Mouse (Mus musculus) kidney, embryonic 14.5 days (tissue): Measurements from ENCODE around the gene Sox9. TPM values are rescaled to one million over a fixed set of nuclear protein-coding genes. Genes with fewer than 3 reads are reported as not detected.

Experiments
- ATAC-seq: fragments of 200-750 bp; cut with Nextera tagmentation; 2 replicates; pipeline ENCODE4 v1.8.0; 2017; ENCODE audit warnings: moderate number of reproducible peaks, mild to moderate bottlenecking, moderate TSS enrichment, moderate library complexity; ENCODE audit not compliant: low FRiP score, low TSS enrichment
- H3K27ac ChIP-seq: fragments of 300-500 bp; sonication (generic); 2 replicates; pipeline ENCODE4 v1.5.1; 2014; ENCODE audit warnings: low read depth, mild to moderate bottlenecking, low read length, moderate library complexity, mixed read lengths
- H3K27me3 ChIP-seq: fragments of 300-500 bp; sonication (generic); 2 replicates; pipeline ENCODE4 v1.6.1; 2014; ENCODE audit warnings: mild to moderate bottlenecking, low read length; ENCODE audit not compliant: control insufficient read depth, insufficient read depth
- H3K36me3 ChIP-seq: fragments of 300-500 bp; sonication (generic); 2 replicates; pipeline ENCODE4 v1.6.1; 2014; ENCODE audit warnings: low read length, mixed read lengths; ENCODE audit not compliant: control insufficient read depth, insufficient read depth
- H3K4me1 ChIP-seq: fragments of 300-500 bp; sonication (generic); 2 replicates; pipeline ENCODE4 v1.6.1; 2014; ENCODE audit warnings: low read length, mixed read lengths; ENCODE audit not compliant: control insufficient read depth, insufficient read depth
- H3K4me2 ChIP-seq: fragments of 300-500 bp; sonication (generic); replicated peaks from 2 replicates; pipeline ENCODE4 v1.6.1; 2014; ENCODE audit warnings: low read depth, mild to moderate bottlenecking, low read length
- H3K4me3 ChIP-seq: fragments of 300-500 bp; sonication (generic); 2 replicates; pipeline ENCODE4 v1.5.1; 2014; ENCODE audit warnings: mild to moderate bottlenecking, low read length
- H3K9ac ChIP-seq: fragments of 300-500 bp; sonication (generic); 2 replicates; pipeline ENCODE4 v1.6.1; 2014; ENCODE audit warnings: low read depth, mild to moderate bottlenecking, low read length, moderate library complexity
- H3K9me3 ChIP-seq: fragments of 300-500 bp; sonication (generic); 2 replicates; pipeline ENCODE4 v1.6.1; 2016; ENCODE audit warnings: low read length; ENCODE audit not compliant: control insufficient read depth
- WGBS: fragments of 180-500 bp; shearing (Covaris S2); extraction: QIAGEN DNeasy Blood & Tissue Kit; methylation state at CpG from one replicate; pipeline ENCODE4 v1.1.7; 2014; 5-methylcytosine and 5-hydroxymethylcytosine counted together
- polyA plus RNA-seq: library from polyadenylated mRNA; unstranded; fragments of >200 nt; fragmentation: Nextera tagmentation; extraction: Ambion mirVana; gene quantifications from 2 replicates; pipeline ENCODE4 v1.2.1, GENCODE M21; 2014

Gene Sox9
- polyA plus RNA-seq, 1 experiment from 2014 or later: 42.4 TPM

DNA sequence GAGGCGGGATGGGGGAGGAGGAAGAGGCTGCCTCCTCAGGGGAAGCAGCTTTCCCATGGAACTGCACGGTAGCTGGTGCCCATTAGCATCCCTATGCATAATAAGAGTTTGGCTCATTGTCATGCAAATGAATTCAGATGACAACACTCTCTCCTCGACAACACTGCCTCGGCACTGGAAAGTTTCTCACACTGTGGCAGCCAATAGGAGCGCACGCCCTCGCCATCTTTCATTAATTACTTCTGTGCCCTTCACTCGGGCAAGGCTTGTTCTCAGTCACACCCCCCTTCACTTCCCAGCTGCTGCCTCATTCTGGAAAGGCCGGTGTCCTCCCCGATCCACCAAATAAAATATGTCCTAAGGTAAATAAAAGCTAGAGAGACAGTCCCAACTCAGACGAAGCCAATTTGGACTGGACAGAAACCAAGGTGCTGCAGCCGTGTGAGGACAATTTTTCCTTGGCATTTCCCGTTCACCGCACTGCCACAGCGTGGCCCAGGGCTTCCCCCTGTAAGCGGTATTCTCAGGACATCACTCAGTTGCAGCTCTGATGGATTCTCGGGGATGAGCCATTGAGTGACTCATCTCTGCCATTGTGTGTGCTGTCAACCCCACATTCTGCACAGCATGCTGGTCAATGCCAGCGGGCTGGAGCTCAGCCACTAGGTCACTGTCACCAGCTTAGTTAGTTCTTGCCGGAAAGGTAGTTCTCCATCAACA lies 29.3 kb downstream of the Sox9 start:
- Histone ChIP-seq H3K27me3 (peaks cover 3% of the 10 kb centered on the region; the same call in 1 of the 2 replicates), H3K36me3 (no peaks in the 10 kb centered on the region), H3K9me3 (no peaks in the 10 kb centered on the region), H3K4me1 (peaks cover 21% of the 10 kb centered on the region), H3K9ac (no peak overlapping the region), H3K27ac (no peak overlapping the region), H3K4me3 (peak overlapping the region; percentile 29), H3K4me2 (peak overlapping the region; percentile 43)
- WGBS: 4% methylated on average over 19 of the region's 19 CpGs
- peak; percentile 76 for ATAC-seq

DNA sequence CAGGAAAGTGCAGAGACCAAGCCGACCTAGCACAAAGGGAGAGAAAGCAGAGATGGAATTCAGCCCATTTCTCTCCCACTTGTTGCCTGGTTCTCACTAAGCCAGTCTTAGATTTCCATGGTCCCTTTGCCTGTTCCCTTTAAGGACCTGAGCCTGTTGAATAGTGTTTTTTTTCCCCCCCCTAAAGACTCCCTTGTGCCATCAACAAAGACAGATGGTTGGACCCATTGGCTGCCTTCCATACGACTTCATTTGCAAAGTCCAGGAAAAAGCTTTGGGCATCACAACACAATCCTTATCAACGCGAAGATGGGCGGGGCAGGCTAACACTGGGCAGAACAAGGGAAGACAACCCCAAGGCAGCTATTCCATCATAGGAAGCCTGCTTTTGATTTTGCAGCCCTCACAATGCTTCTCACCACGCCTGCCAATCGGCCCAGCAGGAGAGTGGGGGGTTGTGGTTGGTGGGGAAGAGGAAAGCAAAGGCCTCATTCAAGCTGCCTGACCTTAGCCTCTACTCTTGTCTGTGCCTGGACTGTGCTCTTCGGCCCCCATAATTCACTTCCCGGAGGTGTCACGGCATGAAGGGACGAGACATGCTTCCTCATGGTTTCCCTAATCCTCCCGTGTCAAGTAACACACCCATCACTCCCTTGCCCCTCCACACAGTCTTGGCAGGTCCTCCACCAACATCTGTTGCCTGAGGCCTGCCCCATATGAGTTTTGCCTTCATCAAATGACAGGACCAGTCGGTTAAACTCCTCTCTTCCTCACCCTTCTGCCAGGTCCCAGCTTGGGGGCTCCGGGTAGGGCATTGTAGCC lies 36.0 kb downstream of the Sox9 start:
- Histone ChIP-seq H3K4me3 (no peak overlapping the region), H3K36me3 (no peaks in the 10 kb centered on the region), H3K4me1 (peaks cover 9% of the 10 kb centered on the region), H3K27ac (no peak overlapping the region), H3K4me2 (no peak overlapping the region), H3K9me3 (no peaks in the 10 kb centered on the region), H3K9ac (no peak overlapping the region), H3K27me3 (no peaks in the 10 kb centered on the region)
- ATAC-seq: peak; percentile 57; the same call in 1 of the 2 replicates
- WGBS: 42% methylated on average over 14 of the region's 14 CpGs

DNA sequence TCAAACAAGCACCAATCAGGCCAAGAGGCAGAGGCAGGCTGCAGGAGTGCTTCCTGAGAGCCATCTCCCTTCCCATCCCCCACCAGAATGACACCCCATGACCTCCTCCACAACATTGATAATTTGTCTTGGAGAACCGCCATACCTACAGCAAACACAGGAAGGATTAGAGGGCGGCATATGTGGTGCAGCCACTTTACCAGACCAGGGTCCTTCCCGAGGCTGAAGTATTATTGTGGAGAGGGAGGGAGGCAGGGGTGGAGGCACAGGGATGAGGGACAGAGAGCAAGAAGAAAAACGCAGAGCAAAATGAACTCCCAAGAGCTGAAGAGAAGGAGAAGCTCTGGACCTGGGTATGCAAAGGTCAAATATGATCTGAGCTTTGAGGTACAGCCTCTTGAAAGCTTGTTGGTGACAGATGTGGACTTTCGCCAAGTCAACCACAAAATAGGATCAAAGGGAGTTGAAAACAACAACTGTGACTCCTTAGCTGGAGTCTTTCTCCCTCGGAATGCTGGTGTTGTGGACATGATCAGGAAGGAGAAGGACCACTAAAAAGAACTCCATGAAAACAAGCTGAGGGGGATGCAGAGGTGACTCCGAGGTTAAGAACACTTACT lies 36.7 kb downstream of the Sox9 start:
- WGBS: 52% methylated on average over 7 of the region's 7 CpGs
- Histone ChIP-seq H3K9ac (no peak overlapping the region), H3K36me3 (no peaks in the 10 kb centered on the region), H3K4me3 (no peak overlapping the region), H3K27ac (no peak overlapping the region), H3K27me3 (no peaks in the 10 kb centered on the region), H3K4me2 (no peak overlapping the region), H3K4me1 (peaks cover 9% of the 10 kb centered on the region), H3K9me3 (no peaks in the 10 kb centered on the region)
- ATAC-seq: no peak

DNA sequence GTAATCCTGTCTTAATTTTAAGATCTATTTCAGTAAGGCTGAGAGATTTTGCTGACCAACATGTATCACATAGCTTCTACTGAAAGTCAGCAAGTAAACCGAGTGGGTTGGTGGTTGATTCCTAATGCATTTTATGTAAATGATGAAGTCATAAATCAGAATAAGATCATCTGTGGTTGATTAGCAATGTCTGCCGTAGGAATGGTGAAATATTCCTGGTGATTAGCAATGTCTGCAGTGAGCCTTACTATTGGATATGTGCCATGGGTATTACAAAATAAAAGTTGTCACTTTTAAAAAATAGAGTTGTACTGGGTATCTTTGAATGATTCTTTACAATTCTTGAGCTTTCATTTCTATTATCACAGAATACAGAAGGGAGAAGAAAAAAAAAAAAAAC lies 39.5 kb downstream of the Sox9 start:
- no peak overlapping the region for H3K4me3 ChIP-seq
- 63% methylated on average over 2 of the region's 2 CpGs for WGBS

DNA sequence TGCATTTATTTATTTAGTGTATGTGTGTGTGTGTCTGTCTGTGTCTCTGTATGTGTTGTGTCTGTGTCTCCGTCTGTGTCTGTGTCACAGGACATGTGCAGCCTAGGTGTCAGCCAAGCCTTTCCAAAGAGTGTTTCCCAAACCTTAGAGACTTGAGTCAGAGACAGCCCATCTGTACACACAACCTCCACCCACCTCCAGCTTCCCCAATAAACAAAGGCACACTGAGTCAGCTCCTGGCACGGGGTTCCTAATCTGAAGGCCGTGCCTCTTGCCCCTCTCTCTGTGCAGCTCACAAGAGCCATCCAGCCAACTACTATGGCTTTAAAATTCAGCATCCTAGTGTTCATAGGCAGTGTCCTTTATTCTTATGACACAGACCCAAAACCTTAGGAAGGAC lies 42.1 kb downstream of the Sox9 start:
- H3K9ac ChIP-seq: no peak overlapping the region
- H3K27me3 ChIP-seq: no peaks in the 10 kb centered on the region
- H3K27ac ChIP-seq: no peak overlapping the region
- WGBS: 81% methylated on average over 3 of the region's 3 CpGs
- no peak overlapping the region for H3K4me2 ChIP-seq
- ATAC-seq: no peak
- no peak overlapping the region for H3K4me3 ChIP-seq
- no peaks in the 10 kb centered on the region for H3K36me3 ChIP-seq
- no peaks in the 10 kb centered on the region; the same call in 1 of the 2 replicates for H3K4me1 ChIP-seq
- H3K9me3 ChIP-seq: no peaks in the 10 kb centered on the region

More for the DNA sequence above, 39.5 kb downstream of the Sox9 start:
- Histone ChIP-seq H3K27ac (no peak overlapping the region), H3K9me3 (no peaks in the 10 kb centered on the region), H3K36me3 (no peaks in the 10 kb centered on the region), H3K4me2 (no peak overlapping the region), H3K4me1 (peaks cover 9% of the 10 kb centered on the region), H3K27me3 (no peaks in the 10 kb centered on the region), H3K9ac (no peak overlapping the region)
- no peak for ATAC-seq

DNA sequence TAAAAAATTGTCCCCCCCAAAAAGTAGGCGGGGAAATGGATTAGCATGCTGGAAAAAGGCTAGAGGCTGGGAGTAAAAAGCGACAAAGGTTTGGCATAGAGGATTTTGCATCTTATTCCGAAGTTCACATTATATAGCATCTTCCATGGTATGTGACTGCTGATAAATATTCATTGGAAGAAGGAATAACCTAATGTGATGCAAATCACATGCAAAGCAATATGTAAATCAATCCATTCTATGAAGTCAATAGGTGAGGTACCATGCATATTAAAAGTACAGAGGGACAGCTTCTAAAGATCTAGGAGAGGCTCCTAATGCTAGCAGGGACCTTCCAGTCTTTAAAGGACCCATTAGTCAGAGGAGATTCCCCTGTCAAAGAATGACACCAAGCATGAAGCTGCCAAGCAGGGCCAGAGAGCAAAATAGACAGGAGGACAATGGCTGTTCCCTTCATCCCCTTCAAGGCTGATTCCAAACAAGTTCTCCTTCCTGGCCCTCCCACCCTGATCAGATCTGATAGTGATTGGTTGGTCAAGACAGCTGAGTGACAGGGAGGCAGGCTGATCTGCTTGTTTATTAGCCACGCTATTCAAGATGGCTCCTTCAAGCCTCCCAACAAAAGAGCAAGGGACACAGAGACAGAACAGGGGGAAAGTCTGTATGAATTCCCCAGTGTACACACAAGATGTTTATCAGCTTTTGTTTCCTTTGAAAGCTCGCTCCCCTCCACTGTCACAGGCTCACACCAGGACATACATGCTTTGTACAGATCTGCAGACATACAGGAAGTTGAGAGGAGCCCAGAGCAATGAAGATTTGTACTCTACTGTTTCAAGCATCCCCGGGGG lies 44.4 kb downstream of the Sox9 start:
- Histone ChIP-seq H3K9me3 (no peaks in the 10 kb centered on the region), H3K4me3 (no peak overlapping the region), H3K9ac (no peak overlapping the region), H3K27me3 (no peaks in the 10 kb centered on the region), H3K4me2 (no peak overlapping the region), H3K36me3 (no peaks in the 10 kb centered on the region), H3K4me1 (no peaks in the 10 kb centered on the region; the same call in 1 of the 2 replicates), H3K27ac (no peak overlapping the region)
- no peak for ATAC-seq
- WGBS: 66% methylated on average over 6 of the region's 6 CpGs

DNA sequence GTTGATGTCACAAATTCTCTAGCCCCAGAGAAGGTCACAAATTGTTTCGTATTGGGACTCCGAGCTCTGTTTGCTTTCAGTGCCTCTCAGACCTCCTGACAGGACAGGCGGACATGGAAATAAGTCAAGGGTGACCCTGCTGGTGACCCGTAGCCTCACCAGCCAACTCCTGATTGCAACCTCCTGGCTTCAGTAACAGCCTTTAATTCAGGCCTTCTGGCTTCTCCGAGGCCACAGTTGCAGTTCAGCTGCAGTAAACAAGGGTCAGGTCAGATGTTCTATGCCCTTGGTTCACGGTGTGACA lies 45.0 kb downstream of the Sox9 start:
- no peak overlapping the region for H3K4me3 ChIP-seq
- H3K9me3 ChIP-seq: no peaks in the 10 kb centered on the region
- H3K4me2 ChIP-seq: no peak overlapping the region
- H3K4me1 ChIP-seq: no peaks in the 10 kb centered on the region; the same call in 1 of the 2 replicates
- no peak for ATAC-seq
- WGBS: 13% methylated on average over 6 of the region's 6 CpGs
- no peak overlapping the region for H3K27ac ChIP-seq
- H3K9ac ChIP-seq: no peak overlapping the region
- no peaks in the 10 kb centered on the region for H3K27me3 ChIP-seq
- no peaks in the 10 kb centered on the region for H3K36me3 ChIP-seq

DNA sequence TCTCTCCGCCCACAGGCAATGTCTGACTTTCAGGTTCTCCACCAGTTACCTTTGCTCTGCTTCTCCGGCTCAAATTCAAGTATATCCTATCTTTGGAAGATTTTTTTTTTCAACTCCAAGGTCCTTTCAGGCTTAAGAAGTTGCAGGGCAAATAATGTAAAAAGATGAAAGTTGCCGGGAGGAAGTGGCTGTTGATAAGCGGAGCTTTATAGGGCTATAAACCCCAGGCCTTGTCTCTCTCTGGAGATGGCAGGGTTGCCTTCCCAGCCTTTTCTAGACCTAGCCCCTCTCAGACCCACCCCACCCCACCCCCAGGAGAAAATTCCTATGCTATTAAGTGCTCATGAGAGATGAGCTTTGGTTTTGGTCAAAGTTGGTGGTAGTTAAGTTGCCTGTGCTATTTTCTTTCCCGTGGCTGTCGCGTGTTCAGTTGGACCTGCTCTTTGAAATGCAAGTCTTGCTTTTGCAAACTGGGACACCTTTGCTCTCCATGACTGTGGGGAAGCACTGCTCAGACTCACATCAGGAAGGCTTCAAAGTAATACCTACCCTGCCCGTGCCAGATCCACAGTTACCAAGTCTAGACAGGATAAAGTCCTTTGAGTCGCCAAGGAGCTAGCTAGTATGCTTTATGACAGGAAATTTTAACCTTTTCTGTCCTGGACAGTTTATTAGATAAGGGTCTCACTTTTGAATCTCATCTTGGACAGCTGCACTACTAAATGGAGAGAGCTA lies 46.7 kb downstream of the Sox9 start:
- Histone ChIP-seq H3K9ac (no peak overlapping the region), H3K36me3 (no peaks in the 10 kb centered on the region), H3K27me3 (no peaks in the 10 kb centered on the region), H3K4me2 (no peak overlapping the region), H3K4me1 (peaks cover 3% of the 10 kb centered on the region; the same call in 1 of the 2 replicates), H3K9me3 (no peaks in the 10 kb centered on the region), H3K4me3 (no peak overlapping the region), H3K27ac (no peak overlapping the region)
- no peak for ATAC-seq
- 62% methylated on average over 9 of the region's 9 CpGs for WGBS
